Mouse (Mus musculus) liver, postnatal 0 days (tissue): Measurements from ENCODE around the gene Fras1.

Source experiments
- CTCF ChIP-seq: sonication (generic); IDR thresholded peaks from 2 replicates; pipeline ENCODE4 v1.5.1; 2016; ENCODE audit warnings: antibody characterized with exemption, low read depth
- EP300 ChIP-seq: IDR thresholded peaks from 2 replicates; pipeline ENCODE4 v1.6.1; 2016; ENCODE audit warnings: antibody characterized with exemption, low read depth, mild to moderate bottlenecking

GRCm38 (mm10) chr5:96511005-96511404, 137.2 kb downstream of the Fras1 start:
- TF ChIP-seq EP300 (no peak), CTCF (no peak)
